9 mouse cellular contexts compared by ENCODE assay signal in genomic region chr5:149488360-149489021, GRCm38 (mm10). TPM values are rescaled to one million over a fixed set of nuclear protein-coding genes. Genes with fewer than 3 reads are reported as not detected.
A peak's percentile ranks its signal among the peaks of the same experiment; 100 is the strongest.
DNase-seq lines count a peak whose midpoint lies in the region; ATAC-seq and TF ChIP-seq lines count a peak whose summit lies in the region.
"Had no signal": no experiment of that assay in that cellular context is flagged by ENCODE, and none has a peak within 500 bp of the region (broad histone marks: within the 10 kb centered on the region; RNA-seq: fewer than 3 reads in every experiment).

No protein-coding gene starts in this region.

- no peaks in the 10 kb centered on the region for H3K27me3 ChIP-seq in intestine, embryonic 14.5 days (replicated peaks; ENCODE audit: control insufficient read depth, insufficient read depth, low read length)
- H3K27me3 ChIP-seq in intestine, postnatal 0 days (replicated peaks; ENCODE audit: control insufficient read depth, insufficient read depth, low read length), result 0 out of 2 replicates have a peak, but pooled peaks cover 5% of the 10 kb centered on the region
- H3K27me3 ChIP-seq in embryonic facial prominence, embryonic 11.5 days (ENCODE audit: control insufficient read depth, insufficient read depth, low read length), result no peaks in the 10 kb centered on the region
- H3K27me3 ChIP-seq: lung, embryonic 15.5 days had no signal

- H3K27ac ChIP-seq in intestine, embryonic 14.5 days (ENCODE audit: low read depth), result no peak overlapping the region
- H3K27ac ChIP-seq in intestine, postnatal 0 days (ENCODE audit: low read depth, low read length), result no peak overlapping the region
- H3K27ac ChIP-seq in embryonic facial prominence, embryonic 11.5 days (replicated peaks; ENCODE audit: low read depth, low read length), result no peak overlapping the region
- H3K27ac ChIP-seq: lung, embryonic 15.5 days had no signal

- DNase-seq in intestine, embryonic 14.5 days (ENCODE audit: low spot score), result peak; percentile 63
- peak; percentile 88 for DNase-seq in ES-CJ7 (ENCODE audit: low read depth, low spot score)
- DNase-seq in embryonic facial prominence, embryonic 11.5 days (ENCODE audit: low spot score), result peak; percentile 60
- DNase-seq in natural killer cell, adult 2 months (ENCODE audit: low spot score in 2 of 2), result no peak
- no peak for DNase-seq in spleen, adult 18-20 months
- no peak for DNase-seq in thymus, postnatal 0 days (ENCODE audit: low spot score)

- H3K4me2 ChIP-seq in intestine, embryonic 14.5 days (ENCODE audit: low read length), result no peak overlapping the region
- H3K4me2 ChIP-seq in intestine, postnatal 0 days (replicated peaks; ENCODE audit: low read depth), result no peak overlapping the region
- H3K4me2 ChIP-seq in embryonic facial prominence, embryonic 11.5 days (ENCODE audit: low read depth, low read length), result no peak overlapping the region
- H3K4me2 ChIP-seq: lung, embryonic 15.5 days had no signal

- ATAC-seq in intestine, embryonic 14.5 days (replicated peaks; ENCODE audit: low FRiP score, low TSS enrichment, low read depth), result no peak
- ATAC-seq in intestine, postnatal 0 days, result no peak
- peak; percentile 54 for ATAC-seq in embryonic facial prominence, embryonic 11.5 days (replicated peaks; ENCODE audit: insufficient number of reproducible peaks, low FRiP score, low TSS enrichment, low read depth)
- ATAC-seq in megakaryocyte-erythroid progenitor cell, adult 5-6 weeks (replicated peaks; ENCODE audit: low FRiP score, low TSS enrichment, poor library complexity, severe bottlenecking), result 0 out of 2 replicates have a peak, but pooled peaks have one; percentile 11

- no peak overlapping the region for H3K4me3 ChIP-seq in intestine, embryonic 14.5 days (ENCODE audit: low read depth, low read length)
- no peak overlapping the region for H3K4me3 ChIP-seq in intestine, postnatal 0 days (ENCODE audit: low read depth, low read length)
- no peak overlapping the region for H3K4me3 ChIP-seq in embryonic facial prominence, embryonic 11.5 days (ENCODE audit: low read depth, low read length)
- H3K4me3 ChIP-seq: lung, embryonic 15.5 days had no signal

- H3K4me1 ChIP-seq in intestine, embryonic 14.5 days (replicated peaks; ENCODE audit: control insufficient read depth, insufficient read depth, low read length), result 0 out of 2 replicates have a peak, but pooled peaks cover 5% of the 10 kb centered on the region
- H3K4me1 ChIP-seq in intestine, postnatal 0 days (replicated peaks; ENCODE audit: control insufficient read depth, insufficient read depth, low read length), result no peaks in the 10 kb centered on the region
- H3K4me1 ChIP-seq in embryonic facial prominence, embryonic 11.5 days (ENCODE audit: control insufficient read depth, insufficient read depth, low read length), result no peaks in the 10 kb centered on the region

- 41% methylated on average over 11 of the region's 11 CpGs for WGBS in intestine, embryonic 14.5 days
- 27% methylated on average over 11 of the region's 11 CpGs for WGBS in intestine, postnatal 0 days
- WGBS in embryonic facial prominence, embryonic 11.5 days, result 37% methylated on average over 11 of the region's 11 CpGs

- H3K9me3 ChIP-seq in intestine, embryonic 14.5 days (ENCODE audit: control insufficient read depth, low read length), result no peaks in the 10 kb centered on the region
- no peaks in the 10 kb centered on the region for H3K9me3 ChIP-seq in intestine, postnatal 0 days (ENCODE audit: control insufficient read depth)
- no peaks in the 10 kb centered on the region for H3K9me3 ChIP-seq in embryonic facial prominence, embryonic 11.5 days (replicated peaks; ENCODE audit: control insufficient read depth, low read length)
- H3K9me3 ChIP-seq: lung, embryonic 15.5 days had no signal

- H3K9ac ChIP-seq in intestine, embryonic 14.5 days (ENCODE audit: low read length), result no peak overlapping the region
- H3K9ac ChIP-seq in intestine, postnatal 0 days (ENCODE audit: low read depth, low read length), result no peak overlapping the region
- no peak overlapping the region for H3K9ac ChIP-seq in embryonic facial prominence, embryonic 11.5 days (replicated peaks; ENCODE audit: low read length)
- H3K9ac ChIP-seq: lung, embryonic 15.5 days had no signal

- no peaks in the 10 kb centered on the region for H3K36me3 ChIP-seq in intestine, embryonic 14.5 days (ENCODE audit: control insufficient read depth, insufficient read depth, low read length)
- no peaks in the 10 kb centered on the region for H3K36me3 ChIP-seq in intestine, postnatal 0 days (ENCODE audit: control insufficient read depth, insufficient read depth)
- no peaks in the 10 kb centered on the region for H3K36me3 ChIP-seq in embryonic facial prominence, embryonic 11.5 days (replicated peaks; ENCODE audit: control insufficient read depth, insufficient read depth, low read depth, low read length)
- H3K36me3 ChIP-seq: lung, embryonic 15.5 days had no signal

- TF ChIP-seq CTCF in intestine, postnatal 0 days (IDR thresholded peaks at IDR 0.05; ENCODE audit: low read depth), result no peak

RNA-seq across cellular contexts. Expression of gene Wdr95, which starts 40.0 kb away (rescaled TPM):
- 0.07 and 0.37 TPM in 2 replicates for polyA plus RNA-seq in intestine, embryonic 14.5 days (2014; fragmentation: Nextera tagmentation; extraction: Ambion mirVana)
- not detected in 2 replicates for polyA plus RNA-seq in intestine, postnatal 0 days (2015; fragmentation: Nextera tagmentation; extraction: Ambion mirVana)
- polyA plus RNA-seq in embryonic facial prominence, embryonic 11.5 days (2014; fragmentation: Nextera tagmentation; extraction: Ambion mirVana), result 0.18 TPM in 1 of 2 replicates, not detected in the other
- total RNA-seq in megakaryocyte-erythroid progenitor cell, adult 5-6 weeks (2014; fragmentation: Nextera tagmentation), result 0.15 TPM in 1 of 2 replicates, not detected in the other
- not detected in 2 replicates for total RNA-seq in megakaryocyte-erythroid progenitor cell, adult 5-6 weeks (2017)
- 0.07 and 0.31 TPM in 2 replicates for polyA plus RNA-seq in thymus, postnatal 0 days (2015; fragmentation: Nextera tagmentation; extraction: Ambion mirVana)

RNA-seq across cellular contexts. Expression of gene Tex26, which starts 49.0 kb away (rescaled TPM):
- polyA plus RNA-seq in intestine, embryonic 14.5 days (2014; fragmentation: Nextera tagmentation; extraction: Ambion mirVana), result 0.70 and 0.90 TPM in 2 replicates
- 0.24 and 0.38 TPM in 2 replicates for polyA plus RNA-seq in intestine, postnatal 0 days (2015; fragmentation: Nextera tagmentation; extraction: Ambion mirVana)
- polyA plus RNA-seq in embryonic facial prominence, embryonic 11.5 days (2014; fragmentation: Nextera tagmentation; extraction: Ambion mirVana), result 0.54 and 0.74 TPM in 2 replicates
- not detected in 2 replicates for total RNA-seq in megakaryocyte-erythroid progenitor cell, adult 5-6 weeks (2014; fragmentation: Nextera tagmentation)
- not detected in 2 replicates for total RNA-seq in megakaryocyte-erythroid progenitor cell, adult 5-6 weeks (2017)
- 0.44 and 0.91 TPM in 2 replicates for polyA plus RNA-seq in thymus, postnatal 0 days (2015; fragmentation: Nextera tagmentation; extraction: Ambion mirVana)

Comparison
In these comparisons a context has a peak if more than half of its experiments do, and no peak if none do; other contexts are left out.
1. ATAC-seq: peak in embryonic facial prominence, embryonic 11.5 days (single experiment) and megakaryocyte-erythroid progenitor cell, adult 5-6 weeks (single experiment); none in intestine, embryonic 14.5 days (single experiment) and intestine, postnatal 0 days (single experiment).
2. DNase-seq: peak in intestine, embryonic 14.5 days (single experiment), ES-CJ7 (single experiment) and embryonic facial prominence, embryonic 11.5 days (single experiment); none in natural killer cell, adult 2 months (0 of 2), spleen, adult 18-20 months (0 of 2) and thymus, postnatal 0 days (single experiment).